Mouse (Mus musculus) ovary, postnatal 14 days (tissue): ENCODE measurements around the gene Btbd35f3.
"Not testable (repeated sequence)": the region's sequence is repeated elsewhere in the genome, so short reads cannot be mapped to it uniquely, and the experiment has no call there.

Experiments
- DNase-seq: peaks from one replicate; pipeline ENCODE4 v3.0.0; 2022; ENCODE audit warnings: low spot score

The Btbd35f3 gene

GRCm38 (mm10) chrX:4037374-4037773 lies at the start of gene Btbd35f3:
Gene Btbd35f3, plus strand, starts transcription at chrX:4037674.
- DNase-seq = not testable (repeated sequence)
